Mouse (Mus musculus): ENCODE results near the gene Slc30a6. TPM values are rescaled to one million over a fixed set of nuclear protein-coding genes. Genes with fewer than 3 reads are reported as not detected.

Gene Slc30a6
- polyA plus RNA-seq, 2 experiments, result 38.8 to 41.1 TPM

DNA sequence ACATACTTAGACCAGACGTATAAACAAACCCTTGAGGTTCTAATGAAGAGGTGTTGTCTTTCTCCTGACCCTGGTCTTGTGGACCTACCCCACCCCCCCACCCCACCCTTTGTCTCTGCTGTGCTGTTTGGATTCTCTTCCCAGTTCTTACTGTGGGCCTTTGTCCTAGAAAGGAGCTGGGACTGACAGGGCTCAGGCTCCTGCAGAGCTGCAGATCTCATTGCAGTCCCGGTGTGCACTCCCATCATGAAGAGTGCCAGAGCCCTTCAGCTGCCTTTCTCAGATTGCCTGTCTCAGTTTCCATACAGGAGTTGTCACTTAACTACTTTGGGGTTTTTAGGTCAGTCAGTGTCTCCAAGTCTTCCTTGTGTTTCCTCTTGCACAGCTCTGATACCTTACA lies 25.2 kb downstream of the Slc30a6 start:
- H3K4me2 ChIP-seq (replicated peaks; ENCODE audit: low read depth, low read length, severe bottlenecking), result no peak overlapping the region
- no peak overlapping the region for H3K9ac ChIP-seq (ENCODE audit: low read depth, low read length, severe bottlenecking)
- TF ChIP-seq POLR2A (IDR thresholded peaks at IDR 0.05; ENCODE audit: borderline replicate concordance, extremely low read depth, insufficient read depth, insufficient read length), result no peak
- no peaks in the 10 kb centered on the region for H3K9me3 ChIP-seq (ENCODE audit: control insufficient read depth, low read length)
- 70% methylated on average over 2 of the region's 2 CpGs for WGBS
- H3K27me3 ChIP-seq (ENCODE audit: control insufficient read depth, insufficient read depth, low read length), result no peaks in the 10 kb centered on the region
- DNase-seq (ENCODE audit: low spot score), result no peak
- H3K4me1 ChIP-seq (ENCODE audit: control insufficient read depth, insufficient read depth, low read length), result no peaks in the 10 kb centered on the region
- no peak overlapping the region for H3K27ac ChIP-seq (replicated peaks; ENCODE audit: low read depth, low read length)
- H3K36me3 ChIP-seq (ENCODE audit: control insufficient read depth, insufficient read depth, low read length), result peaks cover 66% of the 10 kb centered on the region
- ATAC-seq (ENCODE audit: low FRiP score, low read depth), result no peak
- no peak overlapping the region for H3K4me3 ChIP-seq (replicated peaks; ENCODE audit: low read length)

- Histone ChIP-seq H3K27me3 (ENCODE audit: control insufficient read depth, insufficient read depth, low read length) (no peaks in the 10 kb centered on the region), H3K27ac (replicated peaks; ENCODE audit: low read depth, low read length) (no peak overlapping the region), H3K4me3 (replicated peaks; ENCODE audit: low read length) (no peak overlapping the region), H3K4me2 (replicated peaks; ENCODE audit: low read depth, low read length, severe bottlenecking) (no peak overlapping the region), H3K9ac (ENCODE audit: low read depth, low read length, severe bottlenecking) (no peak overlapping the region), H3K9me3 (ENCODE audit: control insufficient read depth, low read length) (no peaks in the 10 kb centered on the region), H3K36me3 (ENCODE audit: control insufficient read depth, insufficient read depth, low read length) (peaks cover 59% of the 10 kb centered on the region), H3K4me1 (ENCODE audit: control insufficient read depth, insufficient read depth, low read length) (no peaks in the 10 kb centered on the region)
- no peak for TF ChIP-seq POLR2A (IDR thresholded peaks at IDR 0.05; ENCODE audit: borderline replicate concordance, extremely low read depth, insufficient read depth, insufficient read length)
- 90% methylated on average over 12 of the region's 12 CpGs for whole genome bisulfite sequencing
- ATAC-seq (ENCODE audit: low FRiP score, low read depth), result no peak
- DNase-seq (ENCODE audit: low spot score), result no peak
Observed at GRCm38 (mm10) chr17:74424401-74425005, 29.1 kb downstream of the Slc30a6 start.

DNA sequence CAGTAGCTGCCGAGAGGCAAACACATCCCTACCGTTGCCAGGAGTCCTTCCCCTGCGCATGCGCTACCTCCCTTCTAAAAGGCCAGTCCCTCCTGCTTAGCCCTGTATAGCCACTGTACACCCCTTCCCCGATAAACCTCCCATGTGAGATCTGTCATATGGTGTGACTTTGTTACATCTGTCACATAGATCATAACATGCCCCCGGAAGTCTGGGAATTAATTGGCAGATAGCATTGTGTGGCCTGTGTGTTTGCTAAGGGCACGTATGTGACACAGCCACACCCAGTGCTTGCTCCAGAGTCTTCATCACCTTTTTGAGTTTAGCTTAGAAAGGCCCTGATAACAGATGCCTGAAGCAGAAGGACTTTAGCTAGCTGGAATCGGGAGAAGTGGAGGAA lies 34.7 kb downstream of the Slc30a6 start:
- WGBS, result 90% methylated on average over 8 of the region's 8 CpGs
- no peaks in the 10 kb centered on the region for H3K4me1 ChIP-seq (ENCODE audit: control insufficient read depth, insufficient read depth, low read length)
- no peaks in the 10 kb centered on the region for H3K27me3 ChIP-seq (ENCODE audit: control insufficient read depth, insufficient read depth, low read length)
- peaks cover 19% of the 10 kb centered on the region for H3K36me3 ChIP-seq (ENCODE audit: control insufficient read depth, insufficient read depth, low read length)
- no peak overlapping the region for H3K4me3 ChIP-seq (replicated peaks; ENCODE audit: low read length)
- ATAC-seq (ENCODE audit: low FRiP score, low read depth), result no peak
- no peak for TF ChIP-seq POLR2A (IDR thresholded peaks at IDR 0.05; ENCODE audit: borderline replicate concordance, extremely low read depth, insufficient read depth, insufficient read length)
- DNase-seq (ENCODE audit: low spot score), result no peak
- H3K9ac ChIP-seq (ENCODE audit: low read depth, low read length, severe bottlenecking), result no peak overlapping the region
- H3K9me3 ChIP-seq (ENCODE audit: control insufficient read depth, low read length), result no peaks in the 10 kb centered on the region
- H3K4me2 ChIP-seq (replicated peaks; ENCODE audit: low read depth, low read length, severe bottlenecking), result no peak overlapping the region
- no peak overlapping the region for H3K27ac ChIP-seq (replicated peaks; ENCODE audit: low read depth, low read length)

DNA sequence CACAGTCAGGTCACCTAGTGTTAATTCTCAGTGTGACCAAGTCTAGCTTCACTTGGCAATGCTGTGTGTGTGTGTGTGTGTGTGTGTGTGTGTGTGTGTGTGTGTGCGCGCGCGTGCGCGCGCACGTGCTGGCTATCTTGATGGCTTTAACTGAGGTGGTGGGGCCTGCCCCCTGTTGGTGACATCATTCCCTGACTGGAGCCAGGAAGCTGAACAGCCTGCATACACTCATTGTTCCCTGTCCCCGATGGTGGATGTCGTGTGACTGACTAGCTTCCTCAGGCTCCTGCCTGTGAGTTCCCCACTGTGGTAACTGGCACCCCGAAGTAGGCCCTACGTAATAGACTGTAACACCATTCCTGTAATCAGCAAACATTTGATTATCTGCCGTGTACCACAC lies 36.1 kb downstream of the Slc30a6 start:
- H3K9me3 ChIP-seq (ENCODE audit: control insufficient read depth, low read length), result no peaks in the 10 kb centered on the region
- 77% methylated on average over 9 of the region's 13 CpGs for WGBS
- H3K27me3 ChIP-seq (ENCODE audit: control insufficient read depth, insufficient read depth, low read length), result no peaks in the 10 kb centered on the region
- no peaks in the 10 kb centered on the region for H3K4me1 ChIP-seq (ENCODE audit: control insufficient read depth, insufficient read depth, low read length)
- H3K9ac ChIP-seq (ENCODE audit: low read depth, low read length, severe bottlenecking), result no peak overlapping the region
- no peak overlapping the region for H3K27ac ChIP-seq (replicated peaks; ENCODE audit: low read depth, low read length)
- H3K4me2 ChIP-seq (replicated peaks; ENCODE audit: low read depth, low read length, severe bottlenecking), result no peak overlapping the region
- H3K36me3 ChIP-seq (ENCODE audit: control insufficient read depth, insufficient read depth, low read length), result peaks cover 13% of the 10 kb centered on the region
- no peak for ATAC-seq (ENCODE audit: low FRiP score, low read depth)
- DNase-seq (ENCODE audit: low spot score), result no peak
- no peak overlapping the region for H3K4me3 ChIP-seq (replicated peaks; ENCODE audit: low read length)
- no peak for TF ChIP-seq POLR2A (IDR thresholded peaks at IDR 0.05; ENCODE audit: borderline replicate concordance, extremely low read depth, insufficient read depth, insufficient read length)

DNA sequence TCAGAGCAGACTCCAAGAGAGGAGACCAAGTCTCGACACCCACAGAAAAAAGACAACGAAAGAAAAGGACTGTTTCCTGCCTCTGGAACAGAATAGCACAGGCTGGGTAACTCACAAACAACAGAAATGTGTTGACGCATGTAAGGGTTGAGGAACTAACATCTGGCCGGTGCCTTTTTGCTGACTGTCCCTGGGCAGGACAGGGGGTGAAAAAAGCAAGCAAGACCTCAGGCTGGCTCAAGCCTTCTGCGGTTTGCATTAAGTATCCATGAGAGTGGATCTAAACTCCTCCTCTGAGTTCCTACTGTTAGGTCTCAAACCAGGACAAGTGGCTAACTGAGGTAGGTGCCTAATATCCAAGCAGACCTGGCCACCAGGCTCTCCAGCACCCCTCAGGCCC lies 37.2 kb downstream of the Slc30a6 start:
- no peaks in the 10 kb centered on the region for H3K4me1 ChIP-seq (ENCODE audit: control insufficient read depth, insufficient read depth, low read length)
- ATAC-seq (ENCODE audit: low FRiP score, low read depth) (no peak), DNase-seq (ENCODE audit: low spot score) (no peak)
- no peak overlapping the region for H3K9ac ChIP-seq (ENCODE audit: low read depth, low read length, severe bottlenecking)
- WGBS, result 89% methylated on average over 5 of the region's 5 CpGs
- H3K9me3 ChIP-seq (ENCODE audit: control insufficient read depth, low read length), result no peaks in the 10 kb centered on the region
- H3K27me3 ChIP-seq (ENCODE audit: control insufficient read depth, insufficient read depth, low read length), result no peaks in the 10 kb centered on the region
- H3K36me3 ChIP-seq (ENCODE audit: control insufficient read depth, insufficient read depth, low read length), result 0 out of 2 replicates have a peak, but pooled peaks cover 4% of the 10 kb centered on the region
- no peak overlapping the region for H3K27ac ChIP-seq (replicated peaks; ENCODE audit: low read depth, low read length)
- no peak overlapping the region for H3K4me2 ChIP-seq (replicated peaks; ENCODE audit: low read depth, low read length, severe bottlenecking)
- no peak overlapping the region for H3K4me3 ChIP-seq (replicated peaks; ENCODE audit: low read length)
- TF ChIP-seq POLR2A (IDR thresholded peaks at IDR 0.05; ENCODE audit: borderline replicate concordance, extremely low read depth, insufficient read depth, insufficient read length), result no peak

DNA sequence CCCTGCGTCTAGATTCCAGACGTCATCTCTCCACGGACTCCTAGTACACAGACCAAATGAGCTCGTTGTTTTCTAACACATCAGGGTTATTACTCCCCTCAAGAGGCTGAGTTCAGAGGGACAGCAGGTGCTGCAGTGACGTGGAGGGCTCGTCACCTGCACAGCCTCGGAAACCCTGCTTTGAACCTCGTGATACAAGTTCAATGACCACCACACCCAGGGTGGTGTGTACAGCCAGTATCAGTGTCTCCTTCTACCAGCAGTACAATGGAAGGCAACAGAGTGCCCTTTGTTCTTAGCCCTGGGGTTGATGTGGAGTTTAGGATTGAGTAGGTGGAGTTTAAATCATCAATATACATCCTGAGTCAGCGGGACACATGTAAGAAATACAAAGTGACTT lies 42.4 kb downstream of the Slc30a6 start:
- H3K9me3 ChIP-seq (ENCODE audit: control insufficient read depth, low read length), result no peaks in the 10 kb centered on the region
- no peak overlapping the region for H3K4me3 ChIP-seq (replicated peaks; ENCODE audit: low read length)
- H3K27ac ChIP-seq (replicated peaks; ENCODE audit: low read depth, low read length), result no peak overlapping the region
- H3K9ac ChIP-seq (ENCODE audit: low read depth, low read length, severe bottlenecking), result no peak overlapping the region
- H3K36me3 ChIP-seq (ENCODE audit: control insufficient read depth, insufficient read depth, low read length), result no peaks in the 10 kb centered on the region
- WGBS, result 63% methylated on average over 9 of the region's 9 CpGs
- no peaks in the 10 kb centered on the region for H3K4me1 ChIP-seq (ENCODE audit: control insufficient read depth, insufficient read depth, low read length)
- ATAC-seq (ENCODE audit: low FRiP score, low read depth) (no peak), DNase-seq (ENCODE audit: low spot score) (no peak)
- no peaks in the 10 kb centered on the region for H3K27me3 ChIP-seq (ENCODE audit: control insufficient read depth, insufficient read depth, low read length)
- H3K4me2 ChIP-seq (replicated peaks; ENCODE audit: low read depth, low read length, severe bottlenecking), result no peak overlapping the region
- TF ChIP-seq POLR2A (IDR thresholded peaks at IDR 0.05; ENCODE audit: borderline replicate concordance, extremely low read depth, insufficient read depth, insufficient read length), result no peak
